Mouse (Mus musculus): Measurements from ENCODE around the gene Slc5a5.

The Slc5a5 gene

GRCm38 (mm10) chr8:70880126-70880525 is 12.4 kb downstream of the Slc5a5 start:
- DNase-seq (ENCODE audit: low spot score in 2 of 2): no peak

- DNase-seq (ENCODE audit: low spot score in 2 of 2): no peak
Observed at GRCm38 (mm10) chr8:70879500-70879899, 13.1 kb downstream of the Slc5a5 start.

DNA sequence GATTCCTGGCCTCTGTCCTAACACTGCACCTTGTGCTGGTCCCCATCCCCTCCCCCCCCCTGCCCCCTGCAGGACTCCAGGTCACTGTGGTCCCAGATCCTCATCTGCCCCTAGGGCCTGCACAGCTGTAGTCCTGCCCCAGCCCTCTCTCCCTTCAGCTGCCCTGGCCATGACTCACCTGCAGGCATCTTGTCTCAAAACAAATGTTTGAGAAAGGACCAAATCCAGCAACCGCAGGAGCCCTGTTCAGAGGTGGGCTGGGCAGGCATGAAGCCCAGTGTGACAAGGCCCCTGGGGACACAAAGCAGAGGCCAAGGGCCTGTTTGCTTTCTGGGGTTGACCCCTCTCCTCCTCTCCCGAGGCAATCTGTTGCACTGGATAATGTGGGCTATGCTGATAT is 14.4 kb downstream of the Slc5a5 start:
- no peak for DNase-seq (ENCODE audit: low spot score in 2 of 2)

DNA sequence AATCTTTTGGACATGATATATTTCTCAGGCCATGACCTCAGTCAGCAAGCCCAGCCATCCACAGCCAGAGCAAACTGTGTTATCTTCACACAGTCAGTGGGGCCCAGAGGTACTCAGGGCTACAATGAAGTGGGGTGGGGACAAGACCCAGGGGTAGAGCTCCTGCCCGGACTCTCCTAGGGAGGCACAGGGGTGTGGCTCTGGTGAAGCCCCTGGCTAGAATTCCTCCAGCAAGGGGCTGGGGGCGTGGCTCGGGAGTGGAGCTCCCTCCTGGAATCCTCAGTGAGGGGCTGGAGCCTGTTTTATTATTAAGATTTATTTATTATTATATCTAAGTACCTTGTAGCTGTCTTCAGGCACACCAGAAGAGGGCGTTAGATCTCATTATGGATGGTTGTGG is 16.2 kb downstream of the Slc5a5 start:
- no peak for DNase-seq (ENCODE audit: low spot score in 2 of 2)

- DNase-seq (ENCODE audit: low spot score in 2 of 2): no peak
Observed at GRCm38 (mm10) chr8:70874441-70874840, 18.1 kb downstream of the Slc5a5 start.

- DNase-seq (ENCODE audit: low spot score in 2 of 2): peak; percentile 95 to 96
Observed at GRCm38 (mm10) chr8:70873364-70873985, 19.1 kb downstream of the Slc5a5 start, which contains the start of gene Ccdc124. TSS of gene Ccdc124 (minus strand) at chr8:70873935.

DNA sequence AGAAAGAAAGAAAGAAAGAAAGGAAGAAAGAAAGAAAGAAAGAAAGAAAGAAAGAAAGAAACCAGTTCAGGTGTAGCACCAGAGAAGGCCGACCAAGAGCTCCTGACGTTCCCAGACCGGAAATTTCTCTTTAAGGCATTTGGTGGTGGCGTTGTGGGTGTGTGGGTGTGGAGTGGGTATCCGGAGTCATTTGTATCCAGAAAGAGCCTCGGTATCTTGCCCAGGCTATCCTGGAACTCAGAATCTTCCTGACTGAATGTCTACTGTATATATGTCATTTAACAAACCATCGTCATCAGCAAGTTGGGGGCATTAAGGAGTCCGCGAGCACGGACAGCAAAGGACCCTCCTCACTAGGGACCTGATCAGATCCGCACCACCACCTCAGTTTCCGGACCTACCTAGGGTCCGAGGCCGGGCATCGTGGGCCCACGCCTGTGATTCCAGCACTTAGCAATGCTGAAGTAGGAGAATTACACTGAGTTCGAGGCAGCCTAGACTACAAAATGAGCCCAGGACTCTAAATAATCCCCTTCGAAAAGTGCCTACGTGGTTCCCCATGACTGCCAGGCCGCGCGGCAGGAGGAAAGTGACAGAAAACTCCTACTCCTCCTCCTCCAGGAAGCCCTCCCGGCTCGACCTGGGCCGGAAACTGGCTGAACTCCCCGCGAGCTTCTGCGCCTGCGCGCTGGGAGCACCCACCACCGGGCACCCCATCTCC is 19.8 kb downstream of the Slc5a5 start:
- DNase-seq (ENCODE audit: low spot score in 2 of 2): no peak

DNA sequence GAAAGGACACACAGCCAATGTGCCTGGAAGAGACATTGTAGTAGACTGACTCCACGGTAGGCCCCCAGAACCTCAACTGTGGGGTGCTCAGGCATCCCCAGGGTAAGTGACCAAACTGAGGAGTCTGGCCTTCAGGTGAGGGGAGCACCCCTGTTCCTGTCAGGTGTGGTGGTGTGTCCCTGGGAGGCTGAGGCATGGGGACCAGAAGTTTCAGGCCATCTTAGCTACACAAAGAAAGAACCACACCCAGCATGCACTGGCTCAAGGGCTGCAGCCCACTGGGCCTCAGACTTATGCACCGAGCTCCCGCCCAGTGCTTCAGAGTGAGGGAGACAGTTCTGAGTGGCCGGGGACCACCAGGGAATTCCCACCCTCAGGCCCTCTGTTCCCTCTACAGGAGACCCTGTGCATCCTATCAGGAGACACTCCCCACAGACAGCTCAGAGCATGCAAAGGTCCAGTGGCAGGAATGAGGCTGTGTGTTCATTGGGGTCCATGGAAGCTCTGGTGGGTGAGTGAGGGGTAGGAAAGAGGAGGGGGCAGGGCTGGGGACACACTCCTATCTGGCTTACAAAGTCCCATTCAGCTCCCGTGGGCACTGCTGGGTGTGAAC is 21.3 kb downstream of the Slc5a5 start:
- DNase-seq (ENCODE audit: low spot score in 2 of 2): no peak

GRCm38 (mm10) chr8:70869601-70870041 is 22.9 kb downstream of the Slc5a5 start:
- peak; percentile 72 to 81 for DNase-seq (ENCODE audit: low spot score in 2 of 2)

GRCm38 (mm10) chr8:70869199-70869571 is 23.4 kb downstream of the Slc5a5 start:
- DNase-seq (ENCODE audit: low spot score in 2 of 2): no peak

GRCm38 (mm10) chr8:70868559-70869198 is 23.9 kb downstream of the Slc5a5 start:
- peak; percentile 57 to 62 for DNase-seq (ENCODE audit: low spot score in 2 of 2)

- DNase-seq (ENCODE audit: low spot score in 2 of 2): no peak
Observed at GRCm38 (mm10) chr8:70866566-70866965, 26.0 kb downstream of the Slc5a5 start.

DNA sequence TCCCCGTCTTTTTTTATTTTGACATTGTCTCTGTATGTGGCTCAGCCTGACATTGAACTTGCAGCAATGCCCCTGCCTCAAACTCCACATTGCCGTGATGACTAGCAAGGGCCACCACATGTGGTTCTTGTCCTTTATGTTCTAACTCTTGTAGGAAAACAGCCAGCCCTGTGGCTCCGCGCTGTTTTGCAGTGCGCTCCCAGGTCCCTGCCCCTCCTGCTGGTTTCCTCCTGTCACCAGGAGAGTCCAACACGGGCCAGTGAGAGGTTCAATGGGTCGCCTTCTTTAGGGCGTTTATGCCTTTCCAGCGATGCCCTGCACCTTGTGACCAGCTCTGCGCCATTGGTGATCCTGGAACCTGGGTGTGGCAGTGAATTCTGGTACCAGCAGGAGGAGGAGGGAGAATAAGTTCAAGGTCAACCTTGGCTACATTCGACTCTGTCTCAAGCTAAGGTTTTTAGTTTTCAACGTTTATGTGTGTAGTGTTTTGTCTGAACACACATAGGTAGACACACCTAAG is 26.5 kb downstream of the Slc5a5 start:
- no peak for DNase-seq (ENCODE audit: low spot score in 2 of 2)

GRCm38 (mm10) chr8:70865350-70866000 is 27.1 kb downstream of the Slc5a5 start:
- DNase-seq (ENCODE audit: low spot score in 2 of 2): peak; percentile 100

DNA sequence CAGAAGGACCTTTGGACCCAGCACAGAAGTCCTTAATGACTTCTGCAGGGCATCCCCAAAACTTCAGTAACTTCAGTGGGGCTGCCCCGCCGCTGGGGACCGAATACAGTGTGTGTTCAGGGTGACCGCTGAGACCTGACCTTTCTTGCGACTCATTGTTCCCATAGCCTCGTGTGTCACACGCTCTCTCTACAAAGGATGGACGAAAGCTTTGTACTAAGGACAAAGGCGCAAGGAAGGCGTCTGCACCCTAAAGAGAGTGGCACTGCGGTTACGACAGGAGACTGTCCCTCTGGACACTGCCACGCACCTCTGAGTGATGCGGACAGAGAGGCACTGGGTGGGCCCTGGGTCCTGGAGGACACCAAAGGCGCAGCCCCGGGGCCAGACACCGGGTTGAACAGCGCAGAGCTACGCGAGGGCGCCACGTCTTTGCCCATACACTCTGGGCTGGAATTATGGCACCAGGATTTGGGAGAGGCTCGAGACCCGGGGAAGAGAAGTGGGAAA is 27.8 kb downstream of the Slc5a5 start:
- no peak for DNase-seq (ENCODE audit: low spot score in 2 of 2)

DNA sequence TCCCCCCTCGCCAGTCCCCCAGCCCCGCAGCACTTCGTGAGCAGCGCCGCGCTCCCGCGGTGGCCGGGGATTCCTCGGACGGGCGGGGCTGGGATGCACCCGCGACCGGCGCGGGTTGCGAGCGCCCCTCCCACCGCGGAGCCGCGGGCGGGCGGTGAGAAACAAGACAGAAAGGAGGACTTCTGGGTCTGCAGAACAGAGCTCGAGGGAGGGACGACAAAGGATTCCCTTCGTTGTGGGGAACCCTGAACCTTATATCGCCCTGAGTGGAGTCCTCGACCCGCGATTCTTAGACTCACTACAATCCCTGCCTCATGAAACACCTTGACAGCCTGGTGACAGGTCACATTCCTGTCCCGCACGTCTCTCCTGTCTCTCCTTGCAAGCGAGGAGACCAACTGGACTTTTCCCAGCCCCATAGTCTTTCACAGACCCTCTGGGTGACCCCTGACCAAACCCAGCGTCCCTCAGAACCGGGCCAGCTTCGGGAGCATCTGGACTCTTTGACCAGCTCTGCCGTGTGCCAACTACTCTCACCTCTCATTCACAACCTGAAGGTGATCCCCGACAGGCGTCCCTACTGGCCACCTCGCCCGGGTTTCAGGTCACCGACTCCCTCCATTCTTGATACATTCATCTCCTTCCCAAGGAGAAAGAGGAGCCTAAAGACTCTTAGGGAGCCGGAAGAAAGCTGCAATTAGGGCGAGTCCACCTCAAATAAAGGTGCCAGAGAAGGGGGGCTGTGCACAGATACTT is 28.4 kb downstream of the Slc5a5 start:
- DNase-seq (ENCODE audit: low spot score in 2 of 2): no peak

- no peak for DNase-seq (ENCODE audit: low spot score in 2 of 2)
Observed at GRCm38 (mm10) chr8:70862824-70863641, 29.5 kb downstream of the Slc5a5 start, which contains the start of gene Kcnn1. TSS of gene Kcnn1 (minus strand) at chr8:70863258.

DNA sequence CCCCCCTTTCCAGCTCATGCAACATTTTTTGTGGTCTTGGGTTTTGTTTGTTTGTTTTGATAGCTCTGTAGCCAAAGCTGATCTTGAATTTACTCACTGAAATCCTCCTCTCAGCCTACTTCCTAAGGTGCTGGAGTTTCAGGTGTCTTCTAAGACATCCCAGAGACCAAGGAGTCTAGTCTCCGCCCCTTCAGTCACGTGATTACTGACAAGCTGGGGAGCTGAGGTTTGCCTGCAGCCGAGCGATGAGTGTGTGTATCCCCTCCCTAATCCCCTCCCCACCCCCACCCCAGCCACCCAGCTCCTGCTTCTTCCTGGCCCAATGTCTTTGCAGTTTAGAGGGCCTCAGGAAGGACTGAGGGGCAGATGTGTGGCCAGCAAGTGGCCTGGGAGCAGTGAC is 35.0 kb downstream of the Slc5a5 start:
- no peak for DNase-seq (ENCODE audit: low spot score in 2 of 2)

DNA sequence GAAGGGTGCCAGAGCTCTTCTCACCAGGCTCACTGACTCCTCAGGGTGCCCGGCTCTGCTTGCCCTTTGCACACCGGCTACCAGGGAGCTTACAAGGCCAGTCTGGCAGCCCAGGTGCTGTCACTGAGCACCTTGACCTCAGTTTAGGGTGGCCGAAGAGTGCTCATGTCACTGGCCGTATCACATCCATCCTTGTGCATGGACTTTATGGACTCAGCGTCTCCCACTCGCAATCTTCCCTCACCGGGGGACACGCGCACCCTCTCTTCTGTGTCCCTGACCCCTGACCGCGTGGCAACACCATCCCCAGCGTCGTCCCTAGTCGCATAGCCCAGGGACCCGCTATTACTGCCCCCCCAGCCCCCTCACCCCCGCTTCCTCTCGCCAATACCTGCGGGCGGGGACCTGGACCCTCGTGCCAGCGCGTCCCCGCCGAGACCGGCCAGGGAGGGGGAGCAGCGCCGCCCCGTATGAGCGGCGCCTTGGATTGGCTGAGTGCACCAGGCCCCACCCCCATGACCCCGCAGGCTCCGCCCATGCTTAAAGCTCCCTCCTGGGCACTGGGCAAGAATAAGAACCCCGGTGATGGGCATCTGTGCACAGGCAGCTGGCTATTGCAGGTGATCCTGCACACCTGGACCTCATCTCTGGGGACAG is 35.9 kb downstream of the Slc5a5 start:
- DNase-seq (ENCODE audit: low spot score in 2 of 2): no peak

All from natural killer cell, adult 2 months (primary cell).